Mouse (Mus musculus): ENCODE data around the gene Smg6. TPM values are rescaled to one million over a fixed set of nuclear protein-coding genes. Genes with fewer than 3 reads are reported as not detected.
A peak's percentile ranks its signal among the peaks of the same experiment; 100 is the strongest.

The Smg6 gene
- 23.6 and 26.4 TPM in 2 replicates for polyA plus RNA-seq (2011; ENCODE audit: insufficient read depth, insufficient read length, low replicate concordance, missing spikeins)

DNA sequence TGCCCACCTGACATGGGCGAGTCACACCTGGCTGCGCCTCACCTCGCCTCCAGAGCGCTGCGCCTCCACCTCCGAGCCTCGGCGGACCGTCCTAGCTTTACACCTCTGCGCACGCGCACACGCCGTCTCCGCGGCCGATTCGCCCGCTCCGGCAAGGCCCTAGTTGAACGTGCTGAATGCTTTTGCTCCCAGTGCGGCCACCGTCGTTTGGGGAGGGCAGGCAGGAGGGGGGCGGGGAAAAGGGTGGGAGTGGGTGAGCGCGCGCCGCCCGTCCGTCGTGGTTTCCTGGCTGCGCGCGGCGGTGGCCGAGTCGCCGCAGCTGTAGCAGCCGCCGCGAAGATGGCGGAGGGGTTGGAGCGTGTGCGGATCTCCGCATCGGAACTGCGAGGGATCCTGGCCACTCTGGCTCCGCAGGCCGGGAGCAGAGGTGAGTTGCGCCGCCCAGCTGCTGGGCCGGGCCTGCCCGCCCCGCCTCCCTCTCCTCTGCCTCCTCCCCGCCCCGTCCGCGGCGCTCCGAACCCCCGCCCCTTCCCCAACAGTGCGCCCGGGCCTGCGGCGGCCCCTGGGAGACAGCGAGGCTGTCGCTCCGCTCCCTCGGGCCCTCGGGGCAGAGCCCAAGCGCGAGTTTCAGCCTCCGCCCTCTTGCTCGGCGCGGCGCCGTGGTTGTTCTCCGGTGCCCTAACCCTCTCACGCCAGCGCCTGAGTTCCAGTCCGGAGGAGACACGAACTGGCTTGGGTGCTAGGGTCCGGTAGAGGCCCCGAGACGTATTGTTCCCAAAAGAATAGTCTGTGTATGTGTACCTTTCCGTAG is at the start of gene Smg6, which contains the start of gene Srr:
TSS of gene Smg6 (plus strand) at position 247 of the 811 bp plus-strand sequence.
TSS of gene Srr (minus strand) at position 372 of the 811 bp plus-strand sequence.
- TF ChIP-seq POLR2A (IDR thresholded peaks at IDR 0.05; ENCODE audit: borderline replicate concordance, control insufficient read depth, low read depth, low read length) (peak; percentile 81; the same call in 1 of the 2 replicates), CTCF (IDR thresholded peaks at IDR 0.05; ENCODE audit: control insufficient read depth, insufficient read depth, low read length) (no peak)
- Histone ChIP-seq H3K27ac (ENCODE audit: control insufficient read depth, insufficient read depth, low read depth, low read length, poor library complexity) (peak within 1 kb of the TSS; percentile 95), H3K4me3 (replicated peaks; ENCODE audit: control insufficient read depth, low read depth, low read length) (peak within 1 kb of the TSS; percentile 95), H3K4me1 (ENCODE audit: control insufficient read depth, insufficient read depth, low read length) (no peaks in the 10 kb centered on the region)
- under 1% methylated on average over 85 of the region's 88 CpGs for WGBS

DNA sequence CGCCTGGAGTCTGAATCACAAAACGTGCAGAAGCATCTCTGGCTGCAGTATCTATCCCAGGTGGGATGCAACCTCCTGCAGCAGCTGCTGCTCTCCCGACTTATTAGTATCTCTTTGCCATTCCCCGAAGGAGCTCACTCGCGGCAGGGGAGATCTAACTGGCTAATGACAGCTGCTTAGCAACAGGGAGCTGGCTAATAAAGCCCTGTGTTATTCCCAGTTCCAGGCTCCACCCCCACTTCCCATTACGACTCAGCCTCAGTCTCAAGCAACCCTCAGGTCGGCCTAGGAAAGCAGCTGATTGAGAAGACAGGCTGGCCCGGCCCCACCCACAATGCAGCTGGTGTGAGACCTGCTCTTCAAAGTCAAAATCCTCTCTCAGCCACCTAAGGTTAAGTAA is 48.8 kb upstream of the Smg6 start:
- Histone ChIP-seq H3K4me1 (ENCODE audit: control insufficient read depth, insufficient read depth, low read length) (no peaks in the 10 kb centered on the region), H3K27ac (ENCODE audit: control insufficient read depth, insufficient read depth, low read depth, low read length, poor library complexity) (no peak overlapping the region), H3K4me3 (replicated peaks; ENCODE audit: control insufficient read depth, low read depth, low read length) (no peak overlapping the region)
- 44% methylated on average over 9 of the region's 9 CpGs for WGBS
- TF ChIP-seq CTCF (IDR thresholded peaks at IDR 0.05; ENCODE audit: control insufficient read depth, insufficient read depth, low read length) (no peak), POLR2A (IDR thresholded peaks at IDR 0.05; ENCODE audit: borderline replicate concordance, control insufficient read depth, low read depth, low read length) (no peak)

DNA sequence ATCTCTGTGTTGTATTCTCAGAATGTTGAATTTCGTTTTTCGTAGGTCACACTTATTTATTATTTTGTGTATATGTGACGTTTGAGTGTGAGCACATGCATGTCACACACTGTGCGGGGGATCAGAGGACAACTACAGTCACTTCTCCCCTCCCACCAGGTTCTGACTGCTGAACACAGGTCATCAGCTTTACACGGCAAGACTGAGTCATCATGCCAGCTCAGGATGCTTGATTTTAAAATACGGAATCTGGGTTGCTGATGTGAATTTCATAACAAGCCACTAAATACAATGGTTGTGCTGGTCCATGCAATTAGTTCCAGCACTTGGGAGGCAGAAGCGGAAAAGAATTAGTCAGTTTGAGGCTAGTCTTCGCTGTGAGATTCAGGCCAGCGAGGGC is 44.6 kb upstream of the Smg6 start:
- TF ChIP-seq CTCF (IDR thresholded peaks at IDR 0.05; ENCODE audit: control insufficient read depth, insufficient read depth, low read length): no peak
- no peak for TF ChIP-seq POLR2A (IDR thresholded peaks at IDR 0.05; ENCODE audit: borderline replicate concordance, control insufficient read depth, low read depth, low read length)
- 86% methylated on average over 9 of the region's 9 CpGs for WGBS
- Histone ChIP-seq H3K4me1 (ENCODE audit: control insufficient read depth, insufficient read depth, low read length) (no peaks in the 10 kb centered on the region), H3K27ac (ENCODE audit: control insufficient read depth, insufficient read depth, low read depth, low read length, poor library complexity) (no peak overlapping the region), H3K4me3 (replicated peaks; ENCODE audit: control insufficient read depth, low read depth, low read length) (no peak overlapping the region)

DNA sequence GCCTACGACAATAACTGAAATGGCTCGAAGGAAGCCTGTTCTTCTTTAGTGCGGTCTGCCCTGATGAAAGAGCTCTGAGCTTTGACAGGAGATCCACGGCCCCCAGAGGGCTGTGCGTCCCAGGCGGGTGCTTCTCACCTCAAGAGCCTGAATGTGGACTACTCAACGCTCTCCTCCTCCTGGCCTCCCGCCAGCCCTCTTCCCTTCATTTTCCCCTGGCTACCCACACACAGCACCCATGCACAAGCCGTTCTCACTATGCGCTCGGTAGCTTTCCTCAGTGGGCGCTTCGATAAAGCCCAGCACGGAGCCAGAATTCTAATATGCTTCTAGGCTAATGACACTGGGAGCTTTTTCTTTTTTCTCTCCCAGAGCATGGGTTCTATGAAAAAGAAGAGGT is 43.6 kb upstream of the Smg6 start:
- Histone ChIP-seq H3K27ac (ENCODE audit: control insufficient read depth, insufficient read depth, low read depth, low read length, poor library complexity) (no peak overlapping the region; the same call in 1 of the 2 replicates), H3K4me1 (ENCODE audit: control insufficient read depth, insufficient read depth, low read length) (no peaks in the 10 kb centered on the region), H3K4me3 (replicated peaks; ENCODE audit: control insufficient read depth, low read depth, low read length) (no peak overlapping the region)
- TF ChIP-seq CTCF (IDR thresholded peaks at IDR 0.05; ENCODE audit: control insufficient read depth, insufficient read depth, low read length): no peak
- no peak for TF ChIP-seq POLR2A (IDR thresholded peaks at IDR 0.05; ENCODE audit: borderline replicate concordance, control insufficient read depth, low read depth, low read length)
- WGBS: 87% methylated on average over 14 of the region's 14 CpGs

DNA sequence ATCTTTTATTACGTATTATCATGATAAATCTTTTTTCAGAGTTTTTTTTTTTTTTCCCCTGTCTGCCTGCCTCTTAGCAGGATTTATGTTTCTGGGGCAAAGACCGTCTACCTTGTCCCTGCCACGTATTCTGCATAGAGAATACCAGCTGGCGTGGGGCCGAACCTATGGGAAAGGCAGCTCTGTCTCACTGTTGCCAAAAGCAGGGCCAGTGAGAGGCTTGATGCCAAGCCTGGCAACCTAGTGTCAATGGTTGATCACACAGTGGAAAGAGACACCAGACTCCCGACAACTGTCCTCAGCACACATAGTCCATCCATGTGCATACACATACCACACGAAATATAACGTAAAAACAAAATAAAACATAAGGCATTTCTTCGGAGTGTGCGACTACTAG is 42.5 kb upstream of the Smg6 start:
- Histone ChIP-seq H3K27ac (ENCODE audit: control insufficient read depth, insufficient read depth, low read depth, low read length, poor library complexity) (no peak overlapping the region), H3K4me3 (replicated peaks; ENCODE audit: control insufficient read depth, low read depth, low read length) (no peak overlapping the region), H3K4me1 (ENCODE audit: control insufficient read depth, insufficient read depth, low read length) (no peaks in the 10 kb centered on the region)
- no peak for TF ChIP-seq POLR2A (IDR thresholded peaks at IDR 0.05; ENCODE audit: borderline replicate concordance, control insufficient read depth, low read depth, low read length)
- TF ChIP-seq CTCF (IDR thresholded peaks at IDR 0.05; ENCODE audit: control insufficient read depth, insufficient read depth, low read length): no peak
- 85% methylated on average over 10 of the region's 10 CpGs for WGBS

DNA sequence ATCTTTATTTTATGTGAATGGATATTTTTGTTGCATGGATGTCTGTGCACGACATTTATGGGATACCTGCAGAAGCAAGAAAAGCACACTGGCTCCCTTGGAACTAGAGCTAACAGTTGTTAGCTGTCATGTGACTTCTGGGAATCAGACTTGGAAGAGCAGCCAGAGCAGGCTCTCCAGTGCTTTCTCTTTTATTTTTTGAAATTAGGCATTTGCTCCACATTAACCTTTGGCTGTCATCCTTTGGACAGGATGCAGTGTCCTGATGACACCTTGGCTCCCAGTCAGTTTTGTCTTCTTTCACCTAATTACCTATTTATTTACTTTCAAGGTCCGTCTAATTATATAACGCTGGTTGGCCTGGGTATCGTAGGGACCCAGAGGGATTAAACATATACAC is 31.0 kb upstream of the Smg6 start:
- 86% methylated on average over 4 of the region's 4 CpGs for WGBS
- no peaks in the 10 kb centered on the region for H3K4me1 ChIP-seq (ENCODE audit: control insufficient read depth, insufficient read depth, low read length)
- TF ChIP-seq CTCF (IDR thresholded peaks at IDR 0.05; ENCODE audit: control insufficient read depth, insufficient read depth, low read length): no peak
- H3K27ac ChIP-seq (ENCODE audit: control insufficient read depth, insufficient read depth, low read depth, low read length, poor library complexity): no peak overlapping the region
- H3K4me3 ChIP-seq (replicated peaks; ENCODE audit: control insufficient read depth, low read depth, low read length): no peak overlapping the region

DNA sequence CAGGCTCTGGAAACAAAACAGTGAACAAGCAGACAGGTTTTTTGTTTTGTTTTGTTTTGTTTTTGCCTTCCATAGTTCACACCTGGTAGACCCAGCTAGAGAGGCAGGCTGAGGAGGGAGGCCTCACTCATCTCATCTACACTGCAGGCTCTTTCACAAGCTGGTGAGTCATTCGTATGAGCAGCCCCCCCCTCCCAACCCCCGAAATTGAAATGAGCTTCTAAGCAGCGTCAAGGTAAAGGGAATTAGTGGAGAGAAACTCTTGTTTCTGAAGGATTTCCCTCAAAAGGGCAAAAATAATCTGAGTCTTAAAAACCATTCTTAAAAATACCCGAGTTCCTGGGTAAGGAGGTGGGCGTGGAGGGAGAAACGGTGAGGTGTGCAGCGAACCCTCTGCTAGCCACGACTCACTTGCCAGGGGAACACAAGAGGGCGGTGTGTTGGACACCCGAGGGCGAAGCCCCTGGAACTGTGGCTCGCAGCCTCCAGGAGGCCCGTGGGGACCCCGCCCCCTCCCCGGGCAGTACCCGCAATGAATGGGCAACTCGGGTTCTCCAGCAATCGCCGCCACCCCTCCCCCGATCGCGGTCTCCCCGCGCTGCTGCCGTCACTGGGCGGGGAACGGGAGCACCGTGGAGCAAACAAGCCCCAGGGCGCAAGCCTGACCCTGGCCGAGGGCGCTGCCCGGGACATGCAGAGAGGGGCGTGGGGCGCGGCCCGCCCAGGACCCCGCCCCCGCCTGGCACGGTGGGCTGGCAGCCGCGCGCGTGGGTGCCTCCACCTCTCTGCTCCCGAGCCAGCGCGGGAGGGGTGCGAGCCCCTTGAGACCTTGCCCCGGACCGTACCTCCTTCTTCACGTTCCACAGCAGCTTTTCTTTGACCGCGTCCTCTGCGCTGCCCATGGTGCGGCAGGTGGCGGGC is 29.4 kb upstream of the Smg6 start:
- Histone ChIP-seq H3K27ac (ENCODE audit: control insufficient read depth, insufficient read depth, low read depth, low read length, poor library complexity) (peak overlapping the region; percentile 29; the same call in 1 of the 2 replicates), H3K4me1 (ENCODE audit: control insufficient read depth, insufficient read depth, low read length) (no peaks in the 10 kb centered on the region), H3K4me3 (replicated peaks; ENCODE audit: control insufficient read depth, low read depth, low read length) (peak overlapping the region; percentile 81)
- TF ChIP-seq POLR2A (IDR thresholded peaks at IDR 0.05; ENCODE audit: borderline replicate concordance, control insufficient read depth, low read depth, low read length) (no peak), CTCF (IDR thresholded peaks at IDR 0.05; ENCODE audit: control insufficient read depth, insufficient read depth, low read length) (0 out of 2 replicates have a peak, but pooled peaks have one; percentile 14)
- WGBS: 1% methylated on average over 50 of the region's 55 CpGs
